Mouse (Mus musculus): ENCODE results near the gene Optc. TPM values are rescaled to one million over a fixed set of nuclear protein-coding genes. Genes with fewer than 3 reads are reported as not detected.

Optc gene
- total RNA-seq, 2 experiments from 2014 or later: 1.2 TPM

GRCm38 (mm10) chr1:133918088-133918470 lies 10.3 kb upstream of the Optc start:
- no peak for DNase-seq

DNA sequence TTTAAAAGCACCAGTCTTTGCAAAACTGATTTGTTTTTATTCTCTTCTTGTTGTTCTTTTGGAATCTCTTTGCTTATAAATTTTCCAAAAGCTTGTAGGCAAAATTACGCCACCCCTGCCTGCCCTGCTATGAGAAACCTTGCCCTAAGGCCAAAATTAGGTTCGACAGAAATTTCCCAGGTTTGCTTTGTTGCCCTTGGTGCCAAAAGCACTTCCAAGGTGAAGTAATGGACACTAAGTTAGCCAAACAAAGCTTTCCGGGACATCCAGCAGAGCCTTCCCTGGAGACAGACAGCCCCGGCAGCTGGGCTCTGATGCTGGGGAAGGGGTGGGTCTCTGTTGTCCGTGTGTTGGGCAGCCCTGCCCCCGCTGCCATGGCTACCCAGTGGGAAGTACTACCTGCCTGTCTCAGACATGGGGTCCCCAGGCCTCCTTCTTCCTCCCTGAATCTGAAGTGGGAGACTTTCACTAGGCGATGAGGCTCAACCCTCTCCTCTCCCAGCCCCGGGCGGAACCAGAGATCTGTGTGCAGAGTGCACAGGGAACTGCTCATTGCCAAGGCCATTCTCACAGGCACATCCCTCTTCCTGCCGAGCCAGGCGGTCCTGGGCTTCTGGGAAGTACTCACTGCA lies 9.8 kb upstream of the Optc start:
- peak; percentile 65 to 73 for DNase-seq

DNA sequence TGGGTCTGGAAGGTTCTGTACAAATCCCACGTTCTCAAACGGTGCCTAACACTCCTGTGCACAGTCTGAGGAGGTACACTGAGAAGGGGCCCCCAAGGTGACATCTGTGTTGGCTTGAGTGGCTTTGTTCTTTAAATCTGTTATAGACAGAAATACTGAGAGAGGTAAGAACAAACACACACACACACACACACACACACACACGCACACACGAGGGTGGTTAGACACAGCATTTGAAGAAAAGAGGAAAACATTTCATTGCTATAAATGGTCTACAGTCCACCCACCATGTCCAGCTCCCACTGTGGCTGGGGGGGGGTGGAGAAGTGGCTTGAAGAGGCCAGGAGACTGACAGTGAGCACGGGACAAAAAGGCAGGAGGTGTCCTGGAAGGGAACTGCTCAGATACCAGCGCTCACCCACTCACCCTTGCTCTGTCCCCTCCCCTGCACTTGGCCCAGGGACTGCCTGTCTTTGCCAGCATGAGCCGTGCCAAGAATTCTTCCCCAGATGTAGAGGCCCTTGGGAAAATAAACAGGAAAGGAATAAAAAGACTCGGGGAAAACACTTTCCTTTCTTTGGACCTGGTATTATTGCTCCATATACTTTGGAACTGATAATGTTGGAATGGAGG lies 8.0 kb upstream of the Optc start:
- peak; percentile 81 to 85 for DNase-seq

GRCm38 (mm10) chr1:133915115-133915514 lies 7.3 kb upstream of the Optc start:
- DNase-seq: no peak

DNA sequence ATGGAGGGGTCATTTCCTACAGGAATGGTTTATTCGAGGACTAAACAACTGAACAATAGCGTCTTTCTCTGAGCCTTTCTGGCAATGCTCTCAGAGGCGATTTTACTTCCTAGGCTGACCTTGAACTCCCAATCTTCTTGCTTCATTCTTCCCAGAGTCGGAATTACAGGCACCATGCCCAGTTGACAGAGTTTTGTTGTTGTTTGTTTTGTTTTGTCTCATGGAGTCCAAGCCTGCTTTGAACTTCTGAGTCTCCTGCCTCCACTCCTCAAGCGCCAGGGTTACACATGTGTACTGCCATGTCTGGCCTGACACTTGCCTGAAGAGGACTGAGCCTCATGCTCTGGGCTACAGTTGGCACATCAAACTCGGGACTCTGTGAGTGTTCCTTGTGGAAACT lies 5.2 kb upstream of the Optc start:
- no peak for DNase-seq

- DNase-seq: peak; percentile 75 to 86
Observed at GRCm38 (mm10) chr1:133911456-133911855, 3.7 kb upstream of the Optc start.

- no peak for DNase-seq
Observed at GRCm38 (mm10) chr1:133911008-133911407, 3.2 kb upstream of the Optc start.

- no peak for DNase-seq
Observed at GRCm38 (mm10) chr1:133910108-133910507, 2.3 kb upstream of the Optc start.

DNA sequence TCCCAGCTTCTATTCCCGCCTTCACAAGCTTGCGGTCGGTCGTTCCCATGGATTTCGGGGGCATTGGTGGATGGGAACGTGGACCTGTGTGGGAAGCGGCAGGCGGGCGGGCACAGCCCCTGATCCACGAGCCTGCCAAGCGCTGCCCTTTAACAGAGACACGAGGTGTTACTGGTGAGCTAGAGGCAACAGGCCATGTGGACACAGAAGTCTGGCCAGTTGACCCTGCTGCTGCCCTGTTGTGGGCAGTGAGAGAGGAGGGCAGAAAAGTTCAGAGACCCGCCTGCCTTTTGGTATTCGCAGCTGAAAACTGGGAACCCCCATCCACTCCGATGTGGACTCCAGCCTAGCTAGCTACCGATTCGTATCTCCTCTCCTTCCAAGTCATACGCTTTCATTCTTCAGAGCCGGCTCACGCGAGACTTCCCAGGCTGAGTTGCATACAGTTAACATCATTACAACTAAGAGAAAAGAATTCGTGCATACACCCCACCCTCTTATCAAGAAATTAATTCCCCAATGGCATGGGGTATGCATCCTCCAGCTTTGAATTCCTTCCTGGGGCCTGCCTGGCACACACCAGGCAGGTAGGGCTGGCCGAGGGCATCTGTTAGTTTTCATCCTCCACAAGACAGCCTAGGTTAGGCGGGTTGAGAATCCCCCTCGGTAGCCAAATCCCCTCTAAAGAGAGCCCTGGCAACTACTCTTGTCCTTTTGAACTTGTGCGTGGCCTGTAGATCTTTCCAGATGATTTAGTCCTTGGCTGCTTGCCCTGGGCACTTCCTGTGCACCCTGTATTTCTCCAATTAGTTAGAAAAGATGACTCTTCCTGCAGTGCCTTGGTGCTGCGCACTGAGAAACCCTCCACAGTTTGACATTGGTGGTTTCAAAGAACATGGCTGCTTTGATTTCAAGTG lies 1.1 kb upstream of the Optc start:
- peak; percentile 60 to 80 for DNase-seq

GRCm38 (mm10) chr1:133906420-133906819 lies 1.4 kb downstream of the Optc start:
- no peak for DNase-seq

DNA sequence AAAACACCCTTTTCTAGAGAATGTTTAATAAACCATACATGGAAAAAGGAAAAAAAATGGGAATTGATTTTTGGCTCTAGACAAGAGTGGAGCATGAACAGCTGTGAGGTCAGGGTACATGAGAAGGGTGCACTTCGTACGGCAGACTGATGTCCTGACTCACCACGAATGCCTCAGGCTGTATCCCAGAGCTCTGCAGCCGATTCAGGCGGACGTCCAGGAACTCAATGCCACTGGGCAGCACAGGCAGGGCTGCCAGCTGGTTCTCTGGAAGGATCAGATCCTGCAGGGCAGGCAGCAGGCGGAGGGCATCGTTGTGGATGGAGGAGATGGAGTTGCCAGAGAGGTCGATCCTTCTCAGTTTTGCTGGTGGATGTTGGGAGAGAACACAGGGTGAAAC lies 7.0 kb downstream of the Optc start:
- DNase-seq: peak; percentile 74 to 82

GRCm38 (mm10) chr1:133899043-133899542 lies 8.7 kb downstream of the Optc start:
- no peak for DNase-seq

- no peak for DNase-seq
Observed at GRCm38 (mm10) chr1:133897293-133897692, 10.5 kb downstream of the Optc start.

DNA sequence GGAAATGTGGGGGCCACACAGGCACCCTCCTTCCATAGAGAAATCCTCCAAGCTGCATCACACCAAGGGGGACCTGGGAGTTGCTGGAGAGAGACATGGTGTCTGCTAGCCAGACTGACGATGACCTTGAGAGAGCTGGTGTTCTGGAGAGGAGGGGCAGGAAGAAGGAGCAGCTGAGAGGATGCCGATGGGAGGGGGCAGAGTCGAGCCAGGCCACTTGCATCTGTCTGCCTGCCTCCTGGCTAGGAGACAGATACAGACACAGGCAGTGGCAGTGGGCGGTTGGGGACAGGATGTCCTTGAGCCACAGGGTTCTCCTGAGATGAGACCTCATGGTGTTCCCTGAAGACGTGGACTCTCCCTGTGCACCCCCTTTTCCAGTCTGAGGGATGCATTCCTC lies 16.3 kb downstream of the Optc start:
- peak; percentile 44 to 73 for DNase-seq

DNA sequence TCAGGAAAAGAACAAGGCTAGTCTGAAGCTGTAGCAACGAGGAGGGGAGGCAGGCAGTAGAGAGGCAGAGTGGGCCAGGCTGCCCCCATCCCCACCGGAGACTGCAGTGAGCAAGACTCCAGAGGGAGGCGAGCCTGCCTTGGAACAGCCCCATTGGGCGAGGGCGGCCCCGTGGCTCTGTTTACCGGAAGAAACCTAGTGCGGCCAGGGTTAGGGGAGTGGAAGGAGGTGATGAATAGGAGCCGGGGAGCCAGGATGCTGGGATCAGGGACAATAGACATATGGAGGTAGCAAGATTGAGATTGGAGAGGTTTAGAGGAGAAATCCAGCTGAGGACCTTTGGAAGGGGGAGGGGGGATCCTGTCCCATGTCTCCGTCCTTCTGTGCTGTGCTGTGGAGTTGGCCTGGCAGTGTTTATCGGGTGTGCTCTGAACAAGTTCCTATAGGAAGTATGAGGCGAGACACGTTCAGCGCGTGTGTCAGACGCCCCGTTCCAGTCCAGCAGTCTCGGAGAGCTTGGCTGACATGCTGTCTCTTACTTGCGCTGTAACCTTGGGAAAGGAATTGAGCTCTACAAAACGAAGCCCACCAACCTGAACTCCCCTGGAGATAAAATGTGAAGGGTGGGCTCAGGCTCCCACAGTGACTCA lies 17.7 kb downstream of the Optc start:
- no peak for DNase-seq

- DNase-seq: no peak
Observed at GRCm38 (mm10) chr1:133887538-133888250, 20.1 kb downstream of the Optc start.

DNA sequence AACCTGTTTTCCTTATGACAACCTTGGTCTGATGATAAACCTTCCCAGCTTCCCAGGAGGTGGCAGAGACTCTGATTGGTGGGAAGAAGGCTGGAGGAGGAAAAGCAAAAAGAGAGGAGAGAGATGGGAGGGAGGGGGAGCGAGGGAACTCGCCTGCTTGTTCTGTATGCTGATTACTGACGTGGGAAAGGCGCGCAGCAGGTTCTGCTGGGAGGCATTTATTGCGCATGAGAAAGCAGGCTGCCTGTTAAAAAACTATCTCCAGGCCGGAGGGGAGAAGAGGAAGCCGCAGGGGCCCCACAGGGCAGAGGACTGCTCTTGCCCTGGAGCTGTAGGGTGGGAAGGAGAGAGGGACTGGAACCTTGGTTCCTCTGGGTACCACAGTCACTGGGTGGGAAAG lies 20.8 kb downstream of the Optc start:
- no peak for DNase-seq

DNA sequence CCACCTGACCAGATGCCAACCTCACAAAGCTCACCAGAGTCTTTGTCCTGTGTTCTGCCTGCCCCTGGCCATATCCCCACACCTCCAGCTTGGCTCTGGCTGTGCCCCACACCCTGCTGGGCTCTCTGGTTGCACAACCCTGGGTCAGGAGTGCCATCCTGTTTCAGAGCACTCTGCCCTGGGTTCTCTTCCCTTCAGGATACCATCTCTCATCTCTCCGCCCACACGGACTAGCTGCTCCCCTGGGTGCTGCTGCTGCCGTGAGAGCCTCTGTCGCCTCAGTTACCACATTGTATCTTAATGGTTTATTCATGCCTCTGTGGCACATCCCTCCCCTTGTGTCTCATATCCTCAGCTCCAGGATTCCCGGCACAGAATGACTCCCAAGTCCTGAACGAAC lies 21.4 kb downstream of the Optc start:
- DNase-seq: no peak

DNA sequence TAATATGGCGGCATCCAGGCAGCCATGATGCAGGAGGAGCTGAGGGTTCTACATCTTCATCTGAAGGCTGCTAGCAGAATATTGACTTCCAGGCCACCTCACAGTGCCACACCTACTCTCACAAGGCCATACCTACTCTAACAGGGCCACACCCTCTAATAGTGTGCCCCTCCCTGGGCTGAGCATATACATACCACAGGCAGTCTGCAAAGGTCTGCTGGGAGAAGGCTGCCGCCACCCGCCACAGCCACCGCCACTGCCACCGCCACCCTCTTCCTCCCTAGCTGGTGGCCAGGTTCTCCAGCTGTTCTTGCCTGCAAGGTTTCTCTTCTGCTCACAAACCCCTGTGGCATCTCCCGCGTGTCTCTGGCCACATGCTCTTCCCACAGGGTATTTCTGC lies 22.0 kb downstream of the Optc start:
- no peak for DNase-seq

GRCm38 (mm10) chr1:133884746-133885145 lies 23.1 kb downstream of the Optc start:
- DNase-seq: no peak

DNA sequence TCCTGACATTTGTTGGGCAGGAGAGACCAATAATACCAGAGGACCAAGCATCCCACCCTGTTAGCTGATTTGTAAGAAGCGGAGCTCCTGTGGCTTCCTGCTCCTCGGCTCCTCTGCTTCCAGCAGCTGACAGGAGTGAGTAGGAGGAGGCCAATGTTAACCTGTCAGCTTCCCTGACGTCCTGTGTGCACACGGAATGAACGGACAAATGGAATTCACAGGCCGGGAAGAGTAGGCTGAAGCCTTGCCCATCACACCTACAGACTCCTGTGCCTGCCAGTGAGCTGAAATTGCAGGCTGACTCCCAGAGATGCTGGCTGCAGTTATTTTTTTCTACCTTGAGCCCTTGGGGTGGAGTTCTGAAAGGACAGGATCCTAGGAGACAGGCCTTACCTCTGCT lies 23.7 kb downstream of the Optc start:
- no peak for DNase-seq

Measured in adrenal gland, postnatal 36 days (tissue).